Mouse (Mus musculus) liver, embryonic 15.5 days (tissue): ENCODE measurements at regions not wholly inside any gene's neighbourhood (a gene's known extent, or its start where the extent isn't known, plus 50 kb on each side); places are given as distances from the start of the nearest gene placed in this dataset.

Source experiments
- ATAC-seq: fragments of 200-750 bp; cut with Nextera tagmentation; 2 replicates; pipeline ENCODE4 v1.8.0; 2017; ENCODE audit warnings: moderate number of reproducible peaks, mild to moderate bottlenecking, moderate library complexity; ENCODE audit not compliant: insufficient read depth
- H3K27ac ChIP-seq: fragments of 300-500 bp; sonication (generic); replicated peaks from 2 replicates; pipeline ENCODE4 v1.5.1; 2015; ENCODE audit warnings: mild to moderate bottlenecking, inconsistent platforms
- H3K27me3 ChIP-seq: fragments of 300-500 bp; sonication (generic); 2 replicates; pipeline ENCODE4 v1.6.1; 2015; ENCODE audit warnings: mild to moderate bottlenecking, inconsistent platforms
- H3K36me3 ChIP-seq: fragments of 300-500 bp; sonication (generic); replicated peaks from 2 replicates; pipeline ENCODE4 v1.6.1; 2015; ENCODE audit warnings: moderate library complexity, mild to moderate bottlenecking, inconsistent platforms
- H3K4me1 ChIP-seq: fragments of 300-500 bp; sonication (generic); replicated peaks from 2 replicates; pipeline ENCODE4 v1.6.1; 2015; ENCODE audit warnings: inconsistent platforms
- H3K4me2 ChIP-seq: fragments of 300-500 bp; sonication (generic); 2 replicates; pipeline ENCODE4 v1.6.1; 2015; ENCODE audit warnings: moderate library complexity, mild to moderate bottlenecking, inconsistent platforms
- H3K4me3 ChIP-seq: fragments of 300-500 bp; sonication (generic); replicated peaks from 2 replicates; pipeline ENCODE4 v1.5.1; 2015; ENCODE audit warnings: mild to moderate bottlenecking, inconsistent platforms
- H3K9ac ChIP-seq: fragments of 300-500 bp; sonication (generic); 2 replicates; pipeline ENCODE4 v1.6.1; 2015; ENCODE audit warnings: moderate library complexity, mild to moderate bottlenecking, inconsistent platforms
- H3K9me3 ChIP-seq: fragments of 300-500 bp; sonication (generic); replicated peaks from 2 replicates; pipeline ENCODE4 v1.6.1; 2016; ENCODE audit warnings: inconsistent platforms
- WGBS: fragments of 180-500 bp; shearing (Covaris S2); methylation state at CpG from one replicate; pipeline ENCODE4 v1.1.7; 2015; ENCODE audit warnings: mixed read lengths; ENCODE audit not compliant: insufficient replicate concordance; 5-methylcytosine and 5-hydroxymethylcytosine counted together

- ATAC-seq: no peak
- no peak overlapping the region for H3K9ac ChIP-seq
- WGBS: 69% methylated on average over 5 of the region's 5 CpGs
Measured at GRCm38 (mm10) chr12:29090451-29090850, 338.8 kb downstream of the Eipr1 start.

GRCm38 (mm10) chr12:29095406-29096032 is 343.9 kb downstream of the Eipr1 start:
- Histone ChIP-seq H3K4me1 (no peaks in the 10 kb centered on the region), H3K27ac (no peak overlapping the region), H3K4me2 (no peak overlapping the region), H3K36me3 (no peaks in the 10 kb centered on the region), H3K4me3 (no peak overlapping the region), H3K27me3 (no peaks in the 10 kb centered on the region), H3K9ac (no peak overlapping the region), H3K9me3 (no peaks in the 10 kb centered on the region)
- 34% methylated on average over 1 of the region's 1 CpGs for WGBS
- ATAC-seq: no peak

More at GRCm38 (mm10) chr12:29090451-29090850, 338.8 kb downstream of the Eipr1 start:
- H3K4me1 ChIP-seq: no peaks in the 10 kb centered on the region
- no peaks in the 10 kb centered on the region for H3K9me3 ChIP-seq
- H3K36me3 ChIP-seq: no peaks in the 10 kb centered on the region
- H3K27me3 ChIP-seq: no peaks in the 10 kb centered on the region
- no peak overlapping the region for H3K27ac ChIP-seq
- no peak overlapping the region for H3K4me3 ChIP-seq
- H3K4me2 ChIP-seq: no peak overlapping the region

GRCm38 (mm10) chr12:29096033-29096913 is 344.7 kb downstream of the Eipr1 start:
- 13% methylated on average over 16 of the region's 16 CpGs for WGBS
- H3K36me3 ChIP-seq: no peaks in the 10 kb centered on the region
- no peaks in the 10 kb centered on the region for H3K27me3 ChIP-seq
- H3K27ac ChIP-seq: no peak overlapping the region
- H3K4me1 ChIP-seq: no peaks in the 10 kb centered on the region
- ATAC-seq: no peak
- no peaks in the 10 kb centered on the region for H3K9me3 ChIP-seq
- no peak overlapping the region for H3K4me2 ChIP-seq
- no peak overlapping the region for H3K9ac ChIP-seq
- H3K4me3 ChIP-seq: no peak overlapping the region

- ATAC-seq: no peak
- Histone ChIP-seq H3K9ac (no peak overlapping the region), H3K4me2 (no peak overlapping the region), H3K4me3 (no peak overlapping the region), H3K27me3 (no peaks in the 10 kb centered on the region), H3K27ac (no peak overlapping the region), H3K36me3 (no peaks in the 10 kb centered on the region), H3K9me3 (no peaks in the 10 kb centered on the region), H3K4me1 (no peaks in the 10 kb centered on the region)
- 40% methylated on average over 3 of the region's 3 CpGs for whole genome bisulfite sequencing
Measured at GRCm38 (mm10) chr12:29100042-29100570, 348.5 kb downstream of the Eipr1 start.

- Histone ChIP-seq H3K4me2 (no peak overlapping the region), H3K27me3 (no peaks in the 10 kb centered on the region), H3K4me3 (no peak overlapping the region), H3K4me1 (no peaks in the 10 kb centered on the region), H3K9ac (no peak overlapping the region), H3K36me3 (no peaks in the 10 kb centered on the region), H3K27ac (no peak overlapping the region), H3K9me3 (no peaks in the 10 kb centered on the region)
- 60% methylated on average over 16 of the region's 16 CpGs for WGBS
- ATAC-seq: no peak
Measured at GRCm38 (mm10) chr12:29106893-29107719, 355.5 kb downstream of the Eipr1 start.

- no peak for ATAC-seq
- no peaks in the 10 kb centered on the region for H3K9me3 ChIP-seq
- 55% methylated on average over 3 of the region's 3 CpGs for WGBS
Measured at GRCm38 (mm10) chr12:29107720-29108051, 356.1 kb downstream of the Eipr1 start.

GRCm38 (mm10) chr12:29118336-29118735 is 366.7 kb downstream of the Eipr1 start:
- H3K4me1 ChIP-seq: no peaks in the 10 kb centered on the region
- H3K27me3 ChIP-seq: no peaks in the 10 kb centered on the region
- no peaks in the 10 kb centered on the region for H3K36me3 ChIP-seq
- no peak overlapping the region for H3K4me2 ChIP-seq
- WGBS: 55% methylated on average over 2 of the region's 2 CpGs
- no peak overlapping the region for H3K4me3 ChIP-seq
- no peak overlapping the region for H3K27ac ChIP-seq
- ATAC-seq: no peak
- no peaks in the 10 kb centered on the region for H3K9me3 ChIP-seq
- H3K9ac ChIP-seq: no peak overlapping the region

More at GRCm38 (mm10) chr12:29107720-29108051, 356.1 kb downstream of the Eipr1 start:
- Histone ChIP-seq H3K4me3 (no peak overlapping the region), H3K27me3 (no peaks in the 10 kb centered on the region), H3K4me1 (no peaks in the 10 kb centered on the region), H3K36me3 (no peaks in the 10 kb centered on the region), H3K4me2 (no peak overlapping the region), H3K9ac (no peak overlapping the region), H3K27ac (no peak overlapping the region)

GRCm38 (mm10) chr12:29121159-29121558 is 369.6 kb downstream of the Eipr1 start:
- H3K36me3 ChIP-seq: no peaks in the 10 kb centered on the region
- 63% methylated on average over 2 of the region's 2 CpGs for WGBS

GRCm38 (mm10) chr12:29122931-29123330 is 371.3 kb downstream of the Eipr1 start:
- Histone ChIP-seq H3K27me3 (no peaks in the 10 kb centered on the region), H3K9ac (no peak overlapping the region), H3K4me3 (no peak overlapping the region), H3K27ac (no peak overlapping the region), H3K36me3 (no peaks in the 10 kb centered on the region), H3K9me3 (no peaks in the 10 kb centered on the region), H3K4me1 (no peaks in the 10 kb centered on the region), H3K4me2 (no peak overlapping the region)
- ATAC-seq: no peak
- WGBS: 50% methylated on average over 4 of the region's 4 CpGs

More at GRCm38 (mm10) chr12:29121159-29121558, 369.6 kb downstream of the Eipr1 start:
- no peaks in the 10 kb centered on the region for H3K4me1 ChIP-seq
- no peak overlapping the region for H3K9ac ChIP-seq
- H3K9me3 ChIP-seq: no peaks in the 10 kb centered on the region
- no peak overlapping the region for H3K27ac ChIP-seq
- no peak for ATAC-seq
- no peak overlapping the region for H3K4me2 ChIP-seq
- no peaks in the 10 kb centered on the region for H3K27me3 ChIP-seq
- no peak overlapping the region for H3K4me3 ChIP-seq

- Histone ChIP-seq H3K9me3 (no peaks in the 10 kb centered on the region), H3K27me3 (no peaks in the 10 kb centered on the region), H3K4me2 (no peak overlapping the region), H3K27ac (no peak overlapping the region), H3K36me3 (no peaks in the 10 kb centered on the region), H3K9ac (no peak overlapping the region), H3K4me3 (no peak overlapping the region), H3K4me1 (no peaks in the 10 kb centered on the region)
- 50% methylated on average over 7 of the region's 7 CpGs for WGBS
- no peak for ATAC-seq
Measured at GRCm38 (mm10) chr12:29124079-29124668, 372.6 kb downstream of the Eipr1 start.
